Mouse (Mus musculus) CH12.LX (cell line): ENCODE measurements around the gene Fhl3. TPM values are rescaled to one million over a fixed set of nuclear protein-coding genes. Genes with fewer than 3 reads are reported as not detected.

Experiments
- DNase-seq: peaks from one replicate; pipeline ENCODE4 v3.0.0-alpha.2; 2013; ENCODE audit errors: extremely low read depth
- H3K27ac ChIP-seq: 2 replicates; pipeline ENCODE4 v1.5.1; 2012; ENCODE audit warnings: low read depth, mild to moderate bottlenecking, control low read depth, moderate library complexity; ENCODE audit not compliant: insufficient read depth
- H3K27me3 ChIP-seq: replicated peaks from 2 replicates; pipeline ENCODE3; 2012; ENCODE audit warnings: inconsistent platforms
- H3K36me3 ChIP-seq, 2 experiments: replicated peaks in 1 of 2; 2 replicates each; pipeline versions ENCODE3 to v1.6.1; 2012; ENCODE audit warnings: inconsistent platforms in 1 of 2, low read length in 1 of 2, mild to moderate bottlenecking in 1 of 2, mixed read lengths in 1 of 2, moderate library complexity in 1 of 2; ENCODE audit not compliant: control insufficient read depth in 1 of 2, insufficient read depth in 1 of 2
- H3K4me1 ChIP-seq, 2 experiments: 2 replicates each; pipeline ENCODE4 v1.6.1; 2012; ENCODE audit warnings: inconsistent platforms in 1 of 2, moderate library complexity in 1 of 2; ENCODE audit not compliant: insufficient read depth in 2 of 2, control insufficient read depth in 1 of 2
- H3K4me2 ChIP-seq: 2 replicates; pipeline ENCODE4 v1.6.1; 2012; ENCODE audit warnings: low read depth, mild to moderate bottlenecking, control low read depth; ENCODE audit not compliant: poor library complexity, insufficient read depth, severe bottlenecking
- H3K4me3 ChIP-seq, 3 experiments: fragments of 150-350 bp in 1 of 3; sonication (generic) in 1 of 3; replicated peaks in 1 of 3; 2 replicates each; pipeline versions ENCODE3 to v1.5.1; 2011 to 2012; ENCODE audit warnings: low read depth in 2 of 3, low read length in 2 of 3, mild to moderate bottlenecking in 2 of 3, moderate library complexity in 2 of 3, control low read depth in 1 of 3, improper control_type of control experiment in 1 of 3, inconsistent platforms in 1 of 3, mixed read lengths in 1 of 3; ENCODE audit not compliant: poor library complexity in 1 of 3
- H3K79me2 ChIP-seq: replicated peaks from 2 replicates; pipeline ENCODE4 v1.6.1; 2012; ENCODE audit warnings: mild to moderate bottlenecking, moderate library complexity; ENCODE audit not compliant: control insufficient read depth, poor library complexity, insufficient read depth, severe bottlenecking; ENCODE audit errors: extremely low read depth
- H3K9ac ChIP-seq: 2 replicates; pipeline ENCODE4 v1.6.1; 2012; ENCODE audit warnings: low read depth, mild to moderate bottlenecking, control low read depth, moderate library complexity; ENCODE audit not compliant: insufficient read depth
- H3K9me3 ChIP-seq: replicated peaks from 2 replicates; pipeline ENCODE3; 2012; ENCODE audit warnings: low read length, inconsistent platforms, mixed read lengths
- BHLHE40 ChIP-seq: IDR thresholded peaks from 2 replicates; pipeline ENCODE4 v1.6.1; 2011; ENCODE audit warnings: mild to moderate bottlenecking, low read depth, low read length, improper control_type of control experiment
- CHD2 ChIP-seq: IDR thresholded peaks from 2 replicates; pipeline ENCODE4 v1.6.1; 2011; ENCODE audit warnings: low read length, improper control_type of control experiment
- CTCF ChIP-seq, 2 experiments: IDR thresholded peaks in 1 of 2; conservative IDR thresholded peaks in 1 of 2; 2 replicates each; pipeline ENCODE4 v1.5.1; 2011 to 2012; ENCODE audit warnings: low read depth in 2 of 2, low read length in 2 of 2, improper control_type of control experiment in 1 of 2, inconsistent platforms in 1 of 2, mild to moderate bottlenecking in 1 of 2, moderate library complexity in 1 of 2
- ELF1 ChIP-seq: IDR thresholded peaks from 2 replicates; pipeline ENCODE4 v1.6.1; 2014; ENCODE audit warnings: low read depth, mild to moderate bottlenecking, inconsistent platforms, low read length, improper control_type of control experiment
- ETS1 ChIP-seq: conservative IDR thresholded peaks from 2 replicates; pipeline ENCODE4 v1.6.1; 2012; ENCODE audit warnings: low read depth, mild to moderate bottlenecking, inconsistent platforms, low read length, improper control_type of control experiment, moderate library complexity
- HCFC1 ChIP-seq: IDR thresholded peaks from 2 replicates; pipeline ENCODE4 v1.6.1; 2012; ENCODE audit warnings: low read depth, mild to moderate bottlenecking, inconsistent platforms, low read length, improper control_type of control experiment
- JUND ChIP-seq: conservative IDR thresholded peaks from 2 replicates; pipeline ENCODE4 v1.6.1; 2011; ENCODE audit warnings: low read depth, low read length, improper control_type of control experiment
- KAT2A ChIP-seq: IDR thresholded peaks from 2 replicates; pipeline ENCODE4 v1.6.1; 2012; ENCODE audit warnings: low read length, improper control_type of control experiment, inconsistent platforms; ENCODE audit not compliant: insufficient replicate concordance
- MAX ChIP-seq: IDR thresholded peaks from 2 replicates; pipeline ENCODE4 v1.6.1; 2011; ENCODE audit warnings: low read length, improper control_type of control experiment
- MAZ ChIP-seq: IDR thresholded peaks from 2 replicates; pipeline ENCODE4 v1.6.1; 2012; ENCODE audit warnings: low read depth, mild to moderate bottlenecking, inconsistent platforms, low read length, improper control_type of control experiment, moderate library complexity
- MYC ChIP-seq: IDR thresholded peaks from 2 replicates; pipeline ENCODE4 v1.6.1; 2011; ENCODE audit warnings: low read depth, mild to moderate bottlenecking, improper control_type of control experiment, low read length
- POLR2AphosphoS2 ChIP-seq: IDR thresholded peaks from 2 replicates; pipeline ENCODE4 v1.6.1; 2011; ENCODE audit warnings: low read depth, low read length, improper control_type of control experiment
- RCOR1 ChIP-seq: conservative IDR thresholded peaks from 2 replicates; pipeline ENCODE4 v1.6.1; 2012; ENCODE audit warnings: low read depth, mild to moderate bottlenecking, inconsistent platforms, low read length, improper control_type of control experiment
- SIN3A ChIP-seq: IDR thresholded peaks from 2 replicates; pipeline ENCODE4 v1.6.1; 2012; ENCODE audit warnings: low read length, improper control_type of control experiment, inconsistent platforms
- TBP ChIP-seq: conservative IDR thresholded peaks from 2 replicates; pipeline ENCODE4 v1.6.1; 2011; ENCODE audit warnings: low read depth, low read length, improper control_type of control experiment
- UBTF ChIP-seq: IDR thresholded peaks from 2 replicates; pipeline ENCODE4 v1.6.1; 2012; ENCODE audit warnings: low read depth, mild to moderate bottlenecking, inconsistent platforms, low read length, improper control_type of control experiment, moderate library complexity
- USF2 ChIP-seq: conservative IDR thresholded peaks from 2 replicates; pipeline ENCODE4 v1.6.1; 2011; ENCODE audit warnings: low read depth, low read length, improper control_type of control experiment
- ZKSCAN1 ChIP-seq: IDR thresholded peaks from 2 replicates; pipeline ENCODE4 v1.6.1; 2012; ENCODE audit warnings: low read depth, inconsistent platforms, low read length, improper control_type of control experiment, borderline replicate concordance
- ZNF384 ChIP-seq: IDR thresholded peaks from 2 replicates; pipeline ENCODE4 v1.6.1; 2012; ENCODE audit warnings: low read depth, low read length, improper control_type of control experiment, inconsistent platforms
- dilution Hi-C: fragments of 300-500 bp; cut with MboI; formaldehyde crosslinking; loops from 2 replicates; pipeline ENCODE4 v1.14.3; 2020; ENCODE audit warnings: low sequenced_read_pairs; ENCODE audit not compliant: extremely low pct_unique_long_range_greater_than_20kb, extremely low pct_ligation_motif_present
- in situ Hi-C: fragments of 300-500 bp; cut with MboI; formaldehyde crosslinking; loops from 3 replicates; pipeline ENCODE4 v1.14.3; 2019; ENCODE audit warnings: low sequenced_read_pairs, low pct_ligation_motif_present, low pct_unique_long_range_greater_than_20kb, mixed read lengths
- polyA plus RNA-seq: library from polyadenylated mRNA; unstranded; fragments of >175 nt; gene quantifications from 2 replicates; pipeline ENCODE4 v1.2.1, GENCODE M21; 2012; ENCODE audit warnings: low read depth; ENCODE audit not compliant: insufficient read length
- total RNA-seq, 2 experiments: library from RNA; depleted of rRNA; stranded (reverse); fragments of 300-350 nt in 1 of 2; fragments of >200 nt in 1 of 2; gene quantifications; 2 replicates each; pipeline ENCODE4 v1.2.3; 2012 to 2014

The Fhl3 gene
- total and polyA plus RNA-seq, 3 experiments = 4.1 to 20.8 (median 10.8) TPM

DNA sequence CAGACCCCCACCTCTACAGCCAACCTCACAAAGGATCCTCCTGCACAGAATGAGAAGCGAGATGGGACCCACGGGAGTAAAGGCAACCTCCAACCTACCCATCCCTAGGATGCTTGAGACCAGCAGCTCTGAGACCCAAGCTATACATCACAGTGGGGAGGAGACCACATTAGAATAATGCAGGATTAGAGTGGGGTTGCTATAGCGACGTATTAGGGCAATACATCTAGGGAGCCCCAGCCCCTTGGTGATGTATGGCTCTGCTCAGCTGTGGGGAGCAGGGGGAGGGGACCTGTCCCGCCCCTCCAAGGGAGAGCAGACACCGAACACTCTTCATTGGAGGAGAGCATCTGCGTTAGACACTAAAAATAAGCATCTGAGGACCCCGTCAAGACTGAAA is 32.4 kb upstream of the Fhl3 start:
- H3K4me2 ChIP-seq = no peak overlapping the region
- peaks cover 45% of the 10 kb centered on the region for H3K27me3 ChIP-seq
- H3K9me3 ChIP-seq = no peaks in the 10 kb centered on the region
- no peak for DNase-seq
- H3K4me1 ChIP-seq = peaks cover 14 to 27% of the 10 kb centered on the region in 2 experiments
- H3K27ac ChIP-seq = no peak overlapping the region
- H3K79me2 ChIP-seq = no peaks in the 10 kb centered on the region
- dilution Hi-C loops = no loop called here
- no peak overlapping the region for H3K4me3 ChIP-seq
- TF ChIP-seq BHLHE40 (no peak), JUND (no peak), ELF1 (no peak), USF2 (no peak), ZNF384 (no peak), POLR2AphosphoS2 (no peak), RCOR1 (no peak), KAT2A (no peak), UBTF (no peak), HCFC1 (no peak), MAZ (no peak), MYC (no peak), CTCF (conservative IDR thresholded peaks at IDR 0.05 in 1 of 2, IDR thresholded peaks at IDR 0.05 in 1 of 2; ENCODE audit: low read depth in 2 of 2, low read length in 2 of 2) (no peak), CHD2 (no peak), ZKSCAN1 (no peak), MAX (no peak), TBP (no peak), ETS1 (no peak), SIN3A (no peak)
- no peak overlapping the region for H3K9ac ChIP-seq
- in situ Hi-C loops = no loop called here
- no peaks in the 10 kb centered on the region for H3K36me3 ChIP-seq

DNA sequence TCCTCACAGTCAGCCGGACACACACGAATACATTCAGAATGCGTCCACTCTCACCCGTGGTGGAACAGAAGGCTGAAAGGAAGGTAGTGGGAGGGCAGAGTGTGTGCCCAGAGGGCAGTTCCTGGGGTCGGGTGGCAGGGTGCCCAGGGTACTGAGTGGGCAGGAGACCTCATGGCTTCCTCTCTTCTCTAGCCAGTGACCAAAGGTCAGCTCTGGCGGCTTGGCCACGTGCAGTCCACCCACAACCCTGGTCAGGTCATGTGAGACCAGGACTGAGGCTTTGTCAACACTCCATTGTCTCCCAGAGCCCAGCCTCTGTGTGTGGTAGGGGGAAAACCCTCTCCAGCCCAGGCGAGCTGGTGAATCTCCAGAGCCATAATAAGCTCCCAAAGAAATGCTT is 30.3 kb upstream of the Fhl3 start:
- peaks cover 14 to 36% of the 10 kb centered on the region in 2 experiments for H3K4me1 ChIP-seq
- dilution Hi-C loops = no loop called here

More for the DNA sequence above, 30.3 kb upstream of the Fhl3 start:
- Histone ChIP-seq H3K36me3 (peaks cover 0 to 9% of the 10 kb centered on the region in 2 experiments), H3K9ac (no peak overlapping the region), H3K27me3 (peaks cover 24% of the 10 kb centered on the region), H3K27ac (no peak overlapping the region), H3K4me3 (no peak overlapping the region), H3K79me2 (no peaks in the 10 kb centered on the region), H3K9me3 (no peaks in the 10 kb centered on the region), H3K4me2 (no peak overlapping the region)
- in situ Hi-C loops = loop anchor here (10.0 kb wide), 2 partner anchors 445 to 725 kb away; no protein-coding TSS in a partner anchor
- no peak for TF ChIP-seq MAX
- TF ChIP-seq BHLHE40 = peak; percentile 21; the same call in 1 of the 2 replicates
- no peak for DNase-seq
